Mouse (Mus musculus) hindbrain, embryonic 10.5 days (tissue): ENCODE measurements around the gene Trip6. TPM values are rescaled to one million over a fixed set of nuclear protein-coding genes. Genes with fewer than 3 reads are reported as not detected.

Experiments used
- DNase-seq: peaks from one replicate; pipeline ENCODE4 v3.0.0-alpha.2; 2017; ENCODE audit warnings: low spot score
- H3K27ac ChIP-seq: fragments of 300-500 bp; sonication (generic); 2 replicates; pipeline ENCODE4 v1.5.1; 2016; ENCODE audit warnings: mild to moderate bottlenecking, moderate library complexity
- H3K27me3 ChIP-seq: fragments of 300-500 bp; sonication (generic); 2 replicates; pipeline ENCODE4 v1.6.1; 2016; ENCODE audit warnings: mild to moderate bottlenecking; ENCODE audit not compliant: poor library complexity, insufficient read depth, severe bottlenecking
- H3K36me3 ChIP-seq: fragments of 300-500 bp; sonication (generic); 2 replicates; pipeline ENCODE4 v1.6.1; 2016; ENCODE audit warnings: mild to moderate bottlenecking, moderate library complexity
- H3K4me1 ChIP-seq: fragments of 300-500 bp; sonication (generic); replicated peaks from 2 replicates; pipeline ENCODE4 v1.6.1; 2016; ENCODE audit warnings: mild to moderate bottlenecking
- H3K4me3 ChIP-seq: fragments of 300-500 bp; sonication (generic); 2 replicates; pipeline ENCODE4 v1.5.1; 2016; ENCODE audit warnings: mild to moderate bottlenecking, moderate library complexity
- H3K9me3 ChIP-seq: fragments of 300-500 bp; sonication (generic); 2 replicates; pipeline ENCODE4 v1.6.1; 2016; ENCODE audit warnings: mild to moderate bottlenecking, moderate library complexity
- WGBS: fragments of 180-500 bp; shearing (Covaris S2); methylation state at CpG from one replicate; pipeline ENCODE4 v1.1.7; 2016; 5-methylcytosine and 5-hydroxymethylcytosine counted together
- polyA plus RNA-seq: library from polyadenylated mRNA; unstranded; fragments of >200 nt; fragmentation: Nextera tagmentation; extraction: Ambion mirVana; gene quantifications from 2 replicates; pipeline ENCODE4 v1.2.1, GENCODE M21; 2016

The Trip6 gene
- polyA plus RNA-seq, 1 experiment from 2014 or later = 53.9 TPM

GRCm38 (mm10) chr5:137305822-137306221 lies 8.4 kb downstream of the Trip6 start:
- 77% methylated on average over 3 of the region's 3 CpGs for WGBS
- DNase-seq = no peak
- H3K27me3 ChIP-seq = no peaks in the 10 kb centered on the region
- peaks cover 32% of the 10 kb centered on the region for H3K4me1 ChIP-seq
- peak overlapping the region; percentile 92 for H3K4me3 ChIP-seq
- peaks cover 77% of the 10 kb centered on the region for H3K36me3 ChIP-seq
- H3K27ac ChIP-seq = peak overlapping the region; percentile 98; the same call in 1 of the 2 replicates
- peaks cover 8% of the 10 kb centered on the region; the same call in 1 of the 2 replicates for H3K9me3 ChIP-seq

- 65% methylated on average over 4 of the region's 4 CpGs for WGBS
- no peak for DNase-seq
- Histone ChIP-seq H3K27me3 (no peaks in the 10 kb centered on the region), H3K27ac (no peak overlapping the region), H3K4me3 (peak overlapping the region; percentile 92), H3K36me3 (peaks cover 77% of the 10 kb centered on the region), H3K4me1 (peaks cover 32% of the 10 kb centered on the region), H3K9me3 (peaks cover 8% of the 10 kb centered on the region; the same call in 1 of the 2 replicates)
Observed at GRCm38 (mm10) chr5:137304816-137305215, 9.4 kb downstream of the Trip6 start.

- H3K36me3 ChIP-seq = peaks cover 77% of the 10 kb centered on the region
- no peak for DNase-seq
- no peaks in the 10 kb centered on the region for H3K27me3 ChIP-seq
- peaks cover 8% of the 10 kb centered on the region; the same call in 1 of the 2 replicates for H3K9me3 ChIP-seq
- peaks cover 32% of the 10 kb centered on the region for H3K4me1 ChIP-seq
- no peak overlapping the region; the same call in 1 of the 2 replicates for H3K4me3 ChIP-seq
- no peak overlapping the region for H3K27ac ChIP-seq
- 87% methylated on average over 3 of the region's 3 CpGs for WGBS
Observed at GRCm38 (mm10) chr5:137304165-137304564, 10.0 kb downstream of the Trip6 start.

- H3K9me3 ChIP-seq = peaks cover 2% of the 10 kb centered on the region; the same call in 1 of the 2 replicates
- peaks cover 77% of the 10 kb centered on the region for H3K36me3 ChIP-seq
- peaks cover 32% of the 10 kb centered on the region for H3K4me1 ChIP-seq
- H3K27me3 ChIP-seq = no peaks in the 10 kb centered on the region
- H3K27ac ChIP-seq = 0 out of 2 replicates have a peak overlapping the region, but pooled peaks have one; percentile 2
- WGBS = 94% methylated on average over 4 of the region's 4 CpGs
- no peak for DNase-seq
- H3K4me3 ChIP-seq = no peak overlapping the region; the same call in 1 of the 2 replicates
Observed at GRCm38 (mm10) chr5:137303609-137304008, 10.6 kb downstream of the Trip6 start.

- Histone ChIP-seq H3K4me1 (peaks cover 20% of the 10 kb centered on the region), H3K27ac (no peak overlapping the region), H3K9me3 (no peaks in the 10 kb centered on the region), H3K36me3 (peaks cover 97% of the 10 kb centered on the region), H3K27me3 (no peaks in the 10 kb centered on the region), H3K4me3 (no peak overlapping the region)
- DNase-seq = no peak
- 79% methylated on average over 21 of the region's 21 CpGs for WGBS
Observed at GRCm38 (mm10) chr5:137301253-137301652, 13.0 kb downstream of the Trip6 start.

GRCm38 (mm10) chr5:137299240-137299639 lies 15.0 kb downstream of the Trip6 start:
- no peak for DNase-seq
- no peaks in the 10 kb centered on the region for H3K9me3 ChIP-seq
- no peak overlapping the region for H3K27ac ChIP-seq
- H3K27me3 ChIP-seq = no peaks in the 10 kb centered on the region
- 91% methylated on average over 7 of the region's 7 CpGs for WGBS
- peaks cover 97% of the 10 kb centered on the region for H3K36me3 ChIP-seq
- H3K4me1 ChIP-seq = peaks cover 21% of the 10 kb centered on the region
- no peak overlapping the region for H3K4me3 ChIP-seq

- peaks cover 39% of the 10 kb centered on the region for H3K4me1 ChIP-seq
- H3K27me3 ChIP-seq = peaks cover 12% of the 10 kb centered on the region
- H3K9me3 ChIP-seq = no peaks in the 10 kb centered on the region
- 92% methylated on average over 14 of the region's 14 CpGs for WGBS
- H3K4me3 ChIP-seq = no peak overlapping the region
- H3K36me3 ChIP-seq = peaks cover 76% of the 10 kb centered on the region
- H3K27ac ChIP-seq = no peak overlapping the region
- DNase-seq = no peak
Observed at GRCm38 (mm10) chr5:137297126-137297525, 17.1 kb downstream of the Trip6 start.

- Histone ChIP-seq H3K9me3 (no peaks in the 10 kb centered on the region), H3K27ac (no peak overlapping the region), H3K36me3 (peaks cover 62% of the 10 kb centered on the region), H3K4me1 (peaks cover 43% of the 10 kb centered on the region), H3K27me3 (peaks cover 26% of the 10 kb centered on the region), H3K4me3 (peak overlapping the region; percentile 73; the same call in 1 of the 2 replicates)
- no peak for DNase-seq
- WGBS = 93% methylated on average over 15 of the region's 15 CpGs
Observed at GRCm38 (mm10) chr5:137295712-137296111, 18.5 kb downstream of the Trip6 start.

- no peak for DNase-seq
- Histone ChIP-seq H3K27ac (peak overlapping the region; percentile 94), H3K4me1 (peaks cover 46% of the 10 kb centered on the region), H3K27me3 (peaks cover 30% of the 10 kb centered on the region), H3K4me3 (peak overlapping the region; percentile 73), H3K9me3 (no peaks in the 10 kb centered on the region), H3K36me3 (peaks cover 58% of the 10 kb centered on the region)
- WGBS = 80% methylated on average over 9 of the region's 9 CpGs
Observed at GRCm38 (mm10) chr5:137295296-137295695, 18.9 kb downstream of the Trip6 start.

GRCm38 (mm10) chr5:137294744-137295093 lies 19.5 kb downstream of the Trip6 start:
- Histone ChIP-seq H3K27me3 (peaks cover 36% of the 10 kb centered on the region), H3K27ac (peak overlapping the region; percentile 94), H3K4me3 (peak overlapping the region; percentile 73), H3K4me1 (peaks cover 49% of the 10 kb centered on the region), H3K9me3 (no peaks in the 10 kb centered on the region), H3K36me3 (peaks cover 52% of the 10 kb centered on the region)
- WGBS = 11% methylated on average over 18 of the region's 18 CpGs
- DNase-seq = no peak

- no peaks in the 10 kb centered on the region for H3K9me3 ChIP-seq
- H3K4me3 ChIP-seq = peak within 1 kb of the TSS; percentile 73
- peak; percentile 96 for DNase-seq
- WGBS = under 1% methylated on average over 52 of the region's 52 CpGs
- H3K27ac ChIP-seq = peak within 1 kb of the TSS; percentile 94
- H3K36me3 ChIP-seq = peaks cover 46% of the 10 kb centered on the region
- H3K27me3 ChIP-seq = peaks cover 42% of the 10 kb centered on the region
- H3K4me1 ChIP-seq = peaks cover 54% of the 10 kb centered on the region
Observed at GRCm38 (mm10) chr5:137293839-137294743, 20.1 kb downstream of the Trip6 start, which contains the start of gene Ufsp1. Gene Ufsp1, plus strand, starts transcription at chr5:137294629.

- peaks cover 62% of the 10 kb centered on the region for H3K4me1 ChIP-seq
- peaks cover 50% of the 10 kb centered on the region for H3K27me3 ChIP-seq
- peak overlapping the region; percentile 94 for H3K27ac ChIP-seq
Observed at GRCm38 (mm10) chr5:137293282-137293681, 20.9 kb downstream of the Trip6 start.

GRCm38 (mm10) chr5:137291381-137291926 lies 22.8 kb downstream of the Trip6 start:
- DNase-seq = no peak
- Histone ChIP-seq H3K9me3 (no peaks in the 10 kb centered on the region), H3K27me3 (peaks cover 65% of the 10 kb centered on the region), H3K4me1 (peaks cover 80% of the 10 kb centered on the region), H3K27ac (no peak overlapping the region), H3K4me3 (peak overlapping the region; percentile 62; the same call in 1 of the 2 replicates), H3K36me3 (peaks cover 19% of the 10 kb centered on the region)
- 78% methylated on average over 15 of the region's 15 CpGs for WGBS

More at GRCm38 (mm10) chr5:137293282-137293681, 20.9 kb downstream of the Trip6 start:
- Histone ChIP-seq H3K9me3 (no peaks in the 10 kb centered on the region), H3K36me3 (peaks cover 38% of the 10 kb centered on the region), H3K4me3 (peak overlapping the region; percentile 73)
- peak; percentile 68 for DNase-seq
- WGBS = under 1% methylated on average over 15 of the region's 15 CpGs
